Mouse (Mus musculus): Measurements from ENCODE around the gene Cdh3. TPM values are rescaled to one million over a fixed set of nuclear protein-coding genes. Genes with fewer than 3 reads are reported as not detected.

Gene Cdh3
- polyA plus RNA-seq, 1 experiment = not detected

GRCm38 (mm10) chr8:106520578-106520977 lies 9.9 kb downstream of the Cdh3 start:
- Histone ChIP-seq H3K4me3 (replicated peaks) (no peak overlapping the region), H3K9me3 (ENCODE audit: control insufficient read depth, low read length) (no peaks in the 10 kb centered on the region), H3K27me3 (ENCODE audit: control insufficient read depth) (no peaks in the 10 kb centered on the region), H3K4me1 (ENCODE audit: control insufficient read depth) (no peaks in the 10 kb centered on the region), H3K36me3 (ENCODE audit: control insufficient read depth) (no peaks in the 10 kb centered on the region)
- TF ChIP-seq GATA1 (IDR thresholded peaks at IDR 0.05; ENCODE audit: low read length) (no peak), TAL1 (IDR thresholded peaks at IDR 0.05; ENCODE audit: low read length) (no peak)

- TF ChIP-seq TAL1 (IDR thresholded peaks at IDR 0.05; ENCODE audit: low read length) = no peak
- TF ChIP-seq GATA1 (IDR thresholded peaks at IDR 0.05; ENCODE audit: low read length) = no peak
- H3K36me3 ChIP-seq (ENCODE audit: control insufficient read depth) = no peaks in the 10 kb centered on the region
- no peaks in the 10 kb centered on the region for H3K27me3 ChIP-seq (ENCODE audit: control insufficient read depth)
- H3K4me1 ChIP-seq (ENCODE audit: control insufficient read depth) = no peaks in the 10 kb centered on the region
- H3K9me3 ChIP-seq (ENCODE audit: control insufficient read depth, low read length) = no peaks in the 10 kb centered on the region
- no peak overlapping the region for H3K4me3 ChIP-seq (replicated peaks)
Measured at GRCm38 (mm10) chr8:106521845-106522244, 11.2 kb downstream of the Cdh3 start.

- Histone ChIP-seq H3K4me3 (replicated peaks) (no peak overlapping the region), H3K36me3 (ENCODE audit: control insufficient read depth) (no peaks in the 10 kb centered on the region)
- no peak for TF ChIP-seq GATA1 (IDR thresholded peaks at IDR 0.05; ENCODE audit: low read length)
- TF ChIP-seq TAL1 (IDR thresholded peaks at IDR 0.05; ENCODE audit: low read length) = no peak
Measured at GRCm38 (mm10) chr8:106526725-106527124, 16.0 kb downstream of the Cdh3 start.

GRCm38 (mm10) chr8:106527241-106528036 lies 16.7 kb downstream of the Cdh3 start:
- peaks cover 16% of the 10 kb centered on the region for H3K9me3 ChIP-seq (ENCODE audit: control insufficient read depth, low read length)
- H3K4me3 ChIP-seq (replicated peaks) = no peak overlapping the region
- H3K4me1 ChIP-seq (ENCODE audit: control insufficient read depth) = no peaks in the 10 kb centered on the region
- no peaks in the 10 kb centered on the region for H3K27me3 ChIP-seq (ENCODE audit: control insufficient read depth)
- H3K36me3 ChIP-seq (ENCODE audit: control insufficient read depth) = no peaks in the 10 kb centered on the region
- TF ChIP-seq TAL1 (IDR thresholded peaks at IDR 0.05; ENCODE audit: low read length) (no peak), GATA1 (IDR thresholded peaks at IDR 0.05; ENCODE audit: low read length) (no peak)

More at GRCm38 (mm10) chr8:106526725-106527124, 16.0 kb downstream of the Cdh3 start:
- Histone ChIP-seq H3K4me1 (ENCODE audit: control insufficient read depth) (no peaks in the 10 kb centered on the region), H3K9me3 (ENCODE audit: control insufficient read depth, low read length) (peaks cover 16% of the 10 kb centered on the region), H3K27me3 (ENCODE audit: control insufficient read depth) (no peaks in the 10 kb centered on the region)

GRCm38 (mm10) chr8:106528596-106529249 lies 18.0 kb downstream of the Cdh3 start:
- no peaks in the 10 kb centered on the region for H3K4me1 ChIP-seq (ENCODE audit: control insufficient read depth)
- no peaks in the 10 kb centered on the region for H3K27me3 ChIP-seq (ENCODE audit: control insufficient read depth)
- TF ChIP-seq GATA1 (IDR thresholded peaks at IDR 0.05; ENCODE audit: low read length) = no peak
- no peak for TF ChIP-seq TAL1 (IDR thresholded peaks at IDR 0.05; ENCODE audit: low read length)
- no peaks in the 10 kb centered on the region for H3K36me3 ChIP-seq (ENCODE audit: control insufficient read depth)
- no peak overlapping the region for H3K4me3 ChIP-seq (replicated peaks)
- peaks cover 16% of the 10 kb centered on the region for H3K9me3 ChIP-seq (ENCODE audit: control insufficient read depth, low read length)

GRCm38 (mm10) chr8:106529885-106530482 lies 19.3 kb downstream of the Cdh3 start:
- Histone ChIP-seq H3K9me3 (ENCODE audit: control insufficient read depth, low read length) (peaks cover 16% of the 10 kb centered on the region), H3K27me3 (ENCODE audit: control insufficient read depth) (no peaks in the 10 kb centered on the region), H3K4me3 (replicated peaks) (no peak overlapping the region), H3K36me3 (ENCODE audit: control insufficient read depth) (no peaks in the 10 kb centered on the region), H3K4me1 (ENCODE audit: control insufficient read depth) (no peaks in the 10 kb centered on the region)
- no peak for TF ChIP-seq GATA1 (IDR thresholded peaks at IDR 0.05; ENCODE audit: low read length)
- no peak for TF ChIP-seq TAL1 (IDR thresholded peaks at IDR 0.05; ENCODE audit: low read length)

- Histone ChIP-seq H3K4me1 (ENCODE audit: control insufficient read depth) (no peaks in the 10 kb centered on the region), H3K4me3 (replicated peaks) (no peak overlapping the region), H3K36me3 (ENCODE audit: control insufficient read depth) (no peaks in the 10 kb centered on the region), H3K27me3 (ENCODE audit: control insufficient read depth) (no peaks in the 10 kb centered on the region), H3K9me3 (ENCODE audit: control insufficient read depth, low read length) (peaks cover 16% of the 10 kb centered on the region)
- TF ChIP-seq TAL1 (IDR thresholded peaks at IDR 0.05; ENCODE audit: low read length) = no peak
- TF ChIP-seq GATA1 (IDR thresholded peaks at IDR 0.05; ENCODE audit: low read length) = no peak
Measured at GRCm38 (mm10) chr8:106530566-106530965, 19.9 kb downstream of the Cdh3 start.

GRCm38 (mm10) chr8:106533709-106534108 lies 23.0 kb downstream of the Cdh3 start:
- no peak overlapping the region for H3K4me3 ChIP-seq (replicated peaks)
- peaks cover 7% of the 10 kb centered on the region; the same call in 1 of the 2 replicates for H3K9me3 ChIP-seq (ENCODE audit: control insufficient read depth, low read length)
- H3K36me3 ChIP-seq (ENCODE audit: control insufficient read depth) = no peaks in the 10 kb centered on the region
- TF ChIP-seq TAL1 (IDR thresholded peaks at IDR 0.05; ENCODE audit: low read length) (no peak), GATA1 (IDR thresholded peaks at IDR 0.05; ENCODE audit: low read length) (no peak)
- no peaks in the 10 kb centered on the region for H3K4me1 ChIP-seq (ENCODE audit: control insufficient read depth)
- no peaks in the 10 kb centered on the region for H3K27me3 ChIP-seq (ENCODE audit: control insufficient read depth)

- Histone ChIP-seq H3K9me3 (ENCODE audit: control insufficient read depth, low read length) (peaks cover 5% of the 10 kb centered on the region; the same call in 1 of the 2 replicates), H3K4me3 (replicated peaks) (no peak overlapping the region), H3K27me3 (ENCODE audit: control insufficient read depth) (no peaks in the 10 kb centered on the region), H3K36me3 (ENCODE audit: control insufficient read depth) (no peaks in the 10 kb centered on the region), H3K4me1 (ENCODE audit: control insufficient read depth) (no peaks in the 10 kb centered on the region)
- TF ChIP-seq GATA1 (IDR thresholded peaks at IDR 0.05; ENCODE audit: low read length) = no peak
- no peak for TF ChIP-seq TAL1 (IDR thresholded peaks at IDR 0.05; ENCODE audit: low read length)
Measured at GRCm38 (mm10) chr8:106534449-106534848, 23.8 kb downstream of the Cdh3 start.
